Mouse (Mus musculus): ENCODE measurements around the gene Psmb7. TPM values are rescaled to one million over a fixed set of nuclear protein-coding genes. Genes with fewer than 3 reads are reported as not detected.

Gene Psmb7
- 100 to 1,000 TPM; 262 to 277 TPM for total RNA-seq (2021)
- long read RNA-seq, experiment 1, transcript Psmb7-201 (8 exons, 1,160 nt) = major isoform, 60 of 73 reads
- long read RNA-seq, experiment 1, partial matches to known transcripts = 10 of 73 reads
- long read RNA-seq, experiment 1, other reads (novel, unspliced or antisense) = 3 of 73 reads
- long read RNA-seq, experiment 2, transcript Psmb7-201 (8 exons, 1,160 nt) = major isoform, 63 of 75 reads
- long read RNA-seq, experiment 2, partial matches to known transcripts = 11 of 75 reads
- long read RNA-seq, experiment 2, other reads (novel, unspliced or antisense) = 1 of 75 reads

- DNase-seq (ENCODE audit: low spot score in 2 of 2) = peak; percentile 60 to 80
These were observed at the start of gene Psmb7 for GRCm38 (mm10) chr2:38643625-38644427. Gene Psmb7, minus strand, starts transcription at chr2:38644087.

GRCm38 (mm10) chr2:38691542-38691941 is 47.7 kb upstream of the Psmb7 start:
- no peak for DNase-seq (ENCODE audit: low spot score in 2 of 2)

GRCm38 (mm10) chr2:38689881-38690280 is 46.0 kb upstream of the Psmb7 start:
- no peak for DNase-seq (ENCODE audit: low spot score in 2 of 2)

GRCm38 (mm10) chr2:38688791-38689520 is 45.1 kb upstream of the Psmb7 start:
- DNase-seq (ENCODE audit: low spot score in 2 of 2) = no peak

- DNase-seq (ENCODE audit: low spot score in 2 of 2) = no peak
These were observed 41.9 kb upstream of the Psmb7 start for GRCm38 (mm10) chr2:38685746-38686145.

- no peak for DNase-seq (ENCODE audit: low spot score in 2 of 2)
These were observed 39.2 kb upstream of the Psmb7 start for GRCm38 (mm10) chr2:38683083-38683482.

GRCm38 (mm10) chr2:38682209-38682608 is 38.3 kb upstream of the Psmb7 start:
- no peak for DNase-seq (ENCODE audit: low spot score in 2 of 2)

- no peak for DNase-seq (ENCODE audit: low spot score in 2 of 2)
These were observed 35.1 kb upstream of the Psmb7 start for GRCm38 (mm10) chr2:38678947-38679346.

- DNase-seq (ENCODE audit: low spot score in 2 of 2) = no peak
These were observed 31.6 kb upstream of the Psmb7 start for GRCm38 (mm10) chr2:38675366-38675969.

GRCm38 (mm10) chr2:38672496-38672895 is 28.6 kb upstream of the Psmb7 start:
- no peak for DNase-seq (ENCODE audit: low spot score in 2 of 2)

GRCm38 (mm10) chr2:38668802-38669580 is 25.1 kb upstream of the Psmb7 start:
- DNase-seq (ENCODE audit: low spot score in 2 of 2) = no peak

GRCm38 (mm10) chr2:38661398-38661797 is 17.5 kb upstream of the Psmb7 start:
- no peak for DNase-seq (ENCODE audit: low spot score in 2 of 2)

- peak; percentile 55 to 59 for DNase-seq (ENCODE audit: low spot score in 2 of 2)
These were observed 14.5 kb upstream of the Psmb7 start for GRCm38 (mm10) chr2:38658338-38658836.

GRCm38 (mm10) chr2:38653694-38654093 is 9.8 kb upstream of the Psmb7 start:
- no peak for DNase-seq (ENCODE audit: low spot score in 2 of 2)

- no peak for DNase-seq (ENCODE audit: low spot score in 2 of 2)
These were observed 9.4 kb upstream of the Psmb7 start for GRCm38 (mm10) chr2:38653293-38653619.

- no peak for DNase-seq (ENCODE audit: low spot score in 2 of 2)
These were observed 8.8 kb upstream of the Psmb7 start for GRCm38 (mm10) chr2:38652565-38653292.

GRCm38 (mm10) chr2:38652098-38652497 is 8.2 kb upstream of the Psmb7 start:
- DNase-seq (ENCODE audit: low spot score in 2 of 2) = no peak

- no peak for DNase-seq (ENCODE audit: low spot score in 2 of 2)
These were observed 6.5 kb upstream of the Psmb7 start for GRCm38 (mm10) chr2:38650340-38650739.

- DNase-seq (ENCODE audit: low spot score in 2 of 2) = no peak
These were observed 3.8 kb upstream of the Psmb7 start for GRCm38 (mm10) chr2:38647661-38648060.

GRCm38 (mm10) chr2:38647201-38647606 is 3.3 kb upstream of the Psmb7 start:
- DNase-seq (ENCODE audit: low spot score in 2 of 2) = no peak

Measured in adrenal gland, postnatal 4 days (tissue).